In the genomic region with DNA sequence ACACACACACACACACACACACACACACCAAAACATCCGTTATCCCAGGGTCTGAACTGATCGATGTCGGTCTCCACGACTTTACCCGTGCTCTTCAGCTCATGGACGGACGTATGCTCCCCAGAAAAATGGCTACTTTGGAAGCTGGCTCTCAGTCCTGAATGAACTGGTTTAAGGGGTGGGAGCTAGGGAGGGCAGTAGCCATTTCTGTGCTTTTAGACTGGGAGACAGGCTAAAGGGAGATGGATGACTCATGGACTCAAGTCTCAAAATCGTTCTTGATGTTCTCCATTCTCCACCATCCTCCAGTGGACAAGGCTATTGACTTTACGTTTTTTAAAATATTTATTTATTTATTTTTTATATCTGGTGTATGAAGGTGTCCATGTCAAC, we compare ENCODE assay signal across 9 mouse cellular contexts. TPM values are rescaled to one million over a fixed set of nuclear protein-coding genes. Genes with fewer than 3 reads are reported as not detected.
DNase-seq lines count a peak whose midpoint lies in the region; ATAC-seq and TF ChIP-seq lines count a peak whose summit lies in the region.
"Had no signal": no experiment of that assay in that cellular context is flagged by ENCODE, and none has a peak within 500 bp of the region (broad histone marks: within the 10 kb centered on the region; RNA-seq: fewer than 3 reads in every experiment).

No protein-coding gene starts in this region.

- H3K36me3 ChIP-seq in lung, postnatal 0 days (ENCODE audit: insufficient read depth, low read length), result no peaks in the 10 kb centered on the region
- no peaks in the 10 kb centered on the region for H3K36me3 ChIP-seq in intestine, embryonic 16.5 days (ENCODE audit: control insufficient read depth, insufficient read depth, low read length)
- no peaks in the 10 kb centered on the region for H3K36me3 ChIP-seq in stomach, embryonic 14.5 days (ENCODE audit: control insufficient read depth, insufficient read depth, low read length)

- TF ChIP-seq CTCF in lung, postnatal 0 days (IDR thresholded peaks at IDR 0.05), result no peak

- ATAC-seq in lung, postnatal 0 days, result no peak
- ATAC-seq in intestine, embryonic 16.5 days, result no peak
- ATAC-seq in stomach, embryonic 14.5 days (ENCODE audit: insufficient number of reproducible peaks, insufficient read depth, low FRiP score, low read depth), result no peak

- no peak for TF ChIP-seq EP300 in lung, postnatal 0 days (IDR thresholded peaks at IDR 0.05)

- peak overlapping the region; percentile 65; the same call in 1 of the 2 replicates for H3K4me3 ChIP-seq in lung, postnatal 0 days (ENCODE audit: low read depth, low read length)
- H3K4me3 ChIP-seq in intestine, embryonic 16.5 days (ENCODE audit: low read length), result peak overlapping the region; percentile 74
- peak overlapping the region; percentile 64; the same call in 1 of the 2 replicates for H3K4me3 ChIP-seq in stomach, embryonic 14.5 days (ENCODE audit: low read depth, low read length)

- no peaks in the 10 kb centered on the region for H3K4me1 ChIP-seq in lung, postnatal 0 days (ENCODE audit: insufficient read depth, low read depth, low read length)
- peaks cover 8% of the 10 kb centered on the region; the same call in 1 of the 2 replicates for H3K4me1 ChIP-seq in intestine, embryonic 16.5 days (ENCODE audit: control insufficient read depth, insufficient read depth, low read length)
- peaks cover 3% of the 10 kb centered on the region; the same call in 1 of the 2 replicates for H3K4me1 ChIP-seq in stomach, embryonic 14.5 days (ENCODE audit: control insufficient read depth, insufficient read depth, low read length)

- no peak overlapping the region for H3K27ac ChIP-seq in lung, postnatal 0 days (ENCODE audit: low read length)
- H3K27ac ChIP-seq in intestine, embryonic 16.5 days (ENCODE audit: low read length), result no peak overlapping the region
- no peak overlapping the region for H3K27ac ChIP-seq in stomach, embryonic 14.5 days (ENCODE audit: low read length)

- peak overlapping the region; percentile 99 for H3K4me2 ChIP-seq in lung, postnatal 0 days (replicated peaks; ENCODE audit: low read depth, low read length)
- H3K4me2 ChIP-seq in intestine, embryonic 16.5 days (ENCODE audit: low read depth, low read length), result peak overlapping the region; percentile 100
- peak overlapping the region; percentile 100 for H3K4me2 ChIP-seq in stomach, embryonic 14.5 days (replicated peaks; ENCODE audit: low read depth, low read length)

- DNase-seq in adrenal gland, postnatal 10 days, result peak; percentile 26
- no peak for DNase-seq in adrenal gland, adult 8-10 months
- DNase-seq in lung, postnatal 0 days (ENCODE audit: low spot score), result no peak
- DNase-seq in lung, postnatal 10 days, result no peak
- DNase-seq in cerebellum, postnatal 10 days, result no peak
- no peak for DNase-seq in right cerebral cortex, postnatal 14 days

- no peaks in the 10 kb centered on the region for H3K9me3 ChIP-seq in lung, postnatal 0 days (ENCODE audit: low read length)
- no peaks in the 10 kb centered on the region for H3K9me3 ChIP-seq in intestine, embryonic 16.5 days (ENCODE audit: control insufficient read depth, low read length)
- no peaks in the 10 kb centered on the region for H3K9me3 ChIP-seq in stomach, embryonic 14.5 days (ENCODE audit: control insufficient read depth, low read depth, low read length)

- WGBS in lung, postnatal 0 days, result 14% methylated on average over 9 of the region's 9 CpGs
- 21% methylated on average over 9 of the region's 9 CpGs for WGBS in intestine, embryonic 16.5 days
- WGBS in stomach, embryonic 14.5 days, result 17% methylated on average over 9 of the region's 9 CpGs

- peaks cover 9% of the 10 kb centered on the region; the same call in 1 of the 2 replicates for H3K27me3 ChIP-seq in lung, postnatal 0 days (replicated peaks; ENCODE audit: insufficient read depth, low read length)
- H3K27me3 ChIP-seq in intestine, embryonic 16.5 days (replicated peaks; ENCODE audit: control insufficient read depth, insufficient read depth, low read length), result peaks cover 28% of the 10 kb centered on the region
- peaks cover 10% of the 10 kb centered on the region; the same call in 1 of the 2 replicates for H3K27me3 ChIP-seq in stomach, embryonic 14.5 days (ENCODE audit: control insufficient read depth, insufficient read depth, low read length)

- no peak overlapping the region for H3K9ac ChIP-seq in lung, postnatal 0 days (replicated peaks; ENCODE audit: low read depth)
- H3K9ac ChIP-seq in intestine, embryonic 16.5 days (ENCODE audit: low read depth, low read length), result 0 out of 2 replicates have a peak overlapping the region, but pooled peaks have one; percentile 65
- no peak overlapping the region for H3K9ac ChIP-seq in stomach, embryonic 14.5 days (replicated peaks; ENCODE audit: low read depth, low read length)

RNA-seq across cellular contexts. Expression of gene Hap1, which starts 0.9 kb away (rescaled TPM):
- total RNA-seq in adrenal gland, postnatal 10 days (2021), result 10 to 100 TPM; 42.8 to 54.2 TPM
- 100 to 1,000 TPM in 2 of 4 experiments, 10 to 100 TPM in 2; 50.2 to 117 (median 83.7) TPM for total RNA-seq in adrenal gland, adult 8-10 months (2022)
- polyA plus RNA-seq in lung, postnatal 0 days (2015; fragmentation: Nextera tagmentation; extraction: Ambion mirVana), result 6.4 and 6.5 TPM in 2 replicates
- 12.6 and 13.5 TPM in 2 replicates for polyA plus RNA-seq in intestine, embryonic 16.5 days (2015; fragmentation: Nextera tagmentation; extraction: Ambion mirVana)
- 10.8 and 12.3 TPM in 2 replicates for polyA plus RNA-seq in stomach, embryonic 14.5 days (2014; fragmentation: Nextera tagmentation; extraction: Ambion mirVana)

RNA-seq across cellular contexts. Expression of gene Gast, which starts 22.6 kb away (rescaled TPM):
- not detected for total RNA-seq in adrenal gland, postnatal 10 days (2021)
- not detected for total RNA-seq in adrenal gland, adult 8-10 months (2022)
- polyA plus RNA-seq in lung, postnatal 0 days (2015; fragmentation: Nextera tagmentation; extraction: Ambion mirVana), result not detected in 2 replicates
- 0.77 and 0.80 TPM in 2 replicates for polyA plus RNA-seq in intestine, embryonic 16.5 days (2015; fragmentation: Nextera tagmentation; extraction: Ambion mirVana)
- polyA plus RNA-seq in stomach, embryonic 14.5 days (2014; fragmentation: Nextera tagmentation; extraction: Ambion mirVana), result 6.9 and 13.2 TPM in 2 replicates
- total RNA-seq: neutrophil, adult 5-6 weeks had no signal

RNA-seq across cellular contexts. Expression of gene Eif1, which starts 37.1 kb away (rescaled TPM):
- 1,000 to 10,000 TPM in 1 of 2 experiments, 100 to 1,000 TPM in 1; 930 to 1,143 TPM for total RNA-seq in adrenal gland, postnatal 10 days (2021)
- 1,000 to 10,000 TPM in 3 of 4 experiments, 100 to 1,000 TPM in 1; 987 to 1,365 (median 1,077) TPM for total RNA-seq in adrenal gland, adult 8-10 months (2022)
- 2,114 and 2,164 TPM in 2 replicates for polyA plus RNA-seq in lung, postnatal 0 days (2015; fragmentation: Nextera tagmentation; extraction: Ambion mirVana)
- polyA plus RNA-seq in intestine, embryonic 16.5 days (2015; fragmentation: Nextera tagmentation; extraction: Ambion mirVana), result 1,811 and 1,878 TPM in 2 replicates
- 2,030 and 2,105 TPM in 2 replicates for polyA plus RNA-seq in stomach, embryonic 14.5 days (2014; fragmentation: Nextera tagmentation; extraction: Ambion mirVana)

RNA-seq across cellular contexts. Expression of gene Jup, which starts 40.7 kb away (rescaled TPM):
- total RNA-seq in adrenal gland, postnatal 10 days (2021), result 10 to 100 TPM; 89.6 to 99.0 TPM
- 100 to 1,000 TPM in 1 of 4 experiments, 10 to 100 TPM in 3; 57.5 to 101 (median 82.0) TPM for total RNA-seq in adrenal gland, adult 8-10 months (2022)
- polyA plus RNA-seq in lung, postnatal 0 days (2015; fragmentation: Nextera tagmentation; extraction: Ambion mirVana), result 231 and 251 TPM in 2 replicates
- 165 and 179 TPM in 2 replicates for polyA plus RNA-seq in intestine, embryonic 16.5 days (2015; fragmentation: Nextera tagmentation; extraction: Ambion mirVana)
- 131 and 139 TPM in 2 replicates for polyA plus RNA-seq in stomach, embryonic 14.5 days (2014; fragmentation: Nextera tagmentation; extraction: Ambion mirVana)

RNA-seq across cellular contexts. Expression of gene P3h4, which starts 57.8 kb away (rescaled TPM):
- 10 to 100 TPM; 29.4 to 30.1 TPM for total RNA-seq in adrenal gland, postnatal 10 days (2021)
- total RNA-seq in adrenal gland, adult 8-10 months (2022), result 10 to 100 TPM; 28.4 to 63.1 (median 42.6) TPM
- polyA plus RNA-seq in lung, postnatal 0 days (2015; fragmentation: Nextera tagmentation; extraction: Ambion mirVana), result 44.9 and 47.1 TPM in 2 replicates
- 36.9 and 38.5 TPM in 2 replicates for polyA plus RNA-seq in intestine, embryonic 16.5 days (2015; fragmentation: Nextera tagmentation; extraction: Ambion mirVana)
- 68.0 and 68.9 TPM in 2 replicates for polyA plus RNA-seq in stomach, embryonic 14.5 days (2014; fragmentation: Nextera tagmentation; extraction: Ambion mirVana)
- total RNA-seq: neutrophil, adult 5-6 weeks had no signal
